Mouse (Mus musculus) CH12.LX (cell line): ENCODE results near the gene Cryzl1. TPM values are rescaled to one million over a fixed set of nuclear protein-coding genes. Genes with fewer than 3 reads are reported as not detected.

Source experiments
- DNase-seq: peaks from one replicate; pipeline ENCODE4 v3.0.0-alpha.2; 2013; ENCODE audit errors: extremely low read depth
- H3K27ac ChIP-seq: 2 replicates; pipeline ENCODE4 v1.5.1; 2012; ENCODE audit warnings: low read depth, mild to moderate bottlenecking, control low read depth, moderate library complexity; ENCODE audit not compliant: insufficient read depth
- H3K27me3 ChIP-seq: replicated peaks from 2 replicates; pipeline ENCODE3; 2012; ENCODE audit warnings: inconsistent platforms
- H3K36me3 ChIP-seq, 2 experiments: replicated peaks in 1 of 2; 2 replicates each; pipeline versions ENCODE3 to v1.6.1; 2012; ENCODE audit warnings: inconsistent platforms in 1 of 2, low read length in 1 of 2, mild to moderate bottlenecking in 1 of 2, mixed read lengths in 1 of 2, moderate library complexity in 1 of 2; ENCODE audit not compliant: control insufficient read depth in 1 of 2, insufficient read depth in 1 of 2
- H3K4me1 ChIP-seq, 2 experiments: 2 replicates each; pipeline ENCODE4 v1.6.1; 2012; ENCODE audit warnings: inconsistent platforms in 1 of 2, moderate library complexity in 1 of 2; ENCODE audit not compliant: insufficient read depth in 2 of 2, control insufficient read depth in 1 of 2
- H3K4me2 ChIP-seq: 2 replicates; pipeline ENCODE4 v1.6.1; 2012; ENCODE audit warnings: low read depth, mild to moderate bottlenecking, control low read depth; ENCODE audit not compliant: poor library complexity, insufficient read depth, severe bottlenecking
- H3K4me3 ChIP-seq, 3 experiments: fragments of 150-350 bp in 1 of 3; sonication (generic) in 1 of 3; replicated peaks in 1 of 3; 2 replicates each; pipeline versions ENCODE3 to v1.5.1; 2011 to 2012; ENCODE audit warnings: low read depth in 2 of 3, low read length in 2 of 3, mild to moderate bottlenecking in 2 of 3, moderate library complexity in 2 of 3, control low read depth in 1 of 3, improper control_type of control experiment in 1 of 3, inconsistent platforms in 1 of 3, mixed read lengths in 1 of 3; ENCODE audit not compliant: poor library complexity in 1 of 3
- H3K79me2 ChIP-seq: replicated peaks from 2 replicates; pipeline ENCODE4 v1.6.1; 2012; ENCODE audit warnings: mild to moderate bottlenecking, moderate library complexity; ENCODE audit not compliant: control insufficient read depth, poor library complexity, insufficient read depth, severe bottlenecking; ENCODE audit errors: extremely low read depth
- H3K9ac ChIP-seq: 2 replicates; pipeline ENCODE4 v1.6.1; 2012; ENCODE audit warnings: low read depth, mild to moderate bottlenecking, control low read depth, moderate library complexity; ENCODE audit not compliant: insufficient read depth
- H3K9me3 ChIP-seq: replicated peaks from 2 replicates; pipeline ENCODE3; 2012; ENCODE audit warnings: low read length, inconsistent platforms, mixed read lengths
- BHLHE40 ChIP-seq: IDR thresholded peaks from 2 replicates; pipeline ENCODE4 v1.6.1; 2011; ENCODE audit warnings: mild to moderate bottlenecking, low read depth, low read length, improper control_type of control experiment
- CHD1 ChIP-seq: IDR thresholded peaks from 2 replicates; pipeline ENCODE4 v1.6.1; 2012; ENCODE audit warnings: low read depth, low read length, improper control_type of control experiment, inconsistent platforms
- CHD2 ChIP-seq: IDR thresholded peaks from 2 replicates; pipeline ENCODE4 v1.6.1; 2011; ENCODE audit warnings: low read length, improper control_type of control experiment
- CTCF ChIP-seq, 2 experiments: IDR thresholded peaks in 1 of 2; conservative IDR thresholded peaks in 1 of 2; 2 replicates each; pipeline ENCODE4 v1.5.1; 2011 to 2012; ENCODE audit warnings: low read depth in 2 of 2, low read length in 2 of 2, improper control_type of control experiment in 1 of 2, inconsistent platforms in 1 of 2, mild to moderate bottlenecking in 1 of 2, moderate library complexity in 1 of 2
- E2F4 ChIP-seq: IDR thresholded peaks from 2 replicates; pipeline ENCODE4 v1.6.1; 2011; ENCODE audit warnings: low read depth, low read length, improper control_type of control experiment; ENCODE audit not compliant: insufficient replicate concordance
- ELF1 ChIP-seq: IDR thresholded peaks from 2 replicates; pipeline ENCODE4 v1.6.1; 2014; ENCODE audit warnings: low read depth, mild to moderate bottlenecking, inconsistent platforms, low read length, improper control_type of control experiment
- EP300 ChIP-seq: IDR thresholded peaks from 2 replicates; pipeline ENCODE4 v1.6.1; 2011; ENCODE audit warnings: low read length, improper control_type of control experiment
- ETS1 ChIP-seq: conservative IDR thresholded peaks from 2 replicates; pipeline ENCODE4 v1.6.1; 2012; ENCODE audit warnings: low read depth, mild to moderate bottlenecking, inconsistent platforms, low read length, improper control_type of control experiment, moderate library complexity
- GABPA ChIP-seq: IDR thresholded peaks from 2 replicates; pipeline ENCODE4 v1.6.1; 2012; ENCODE audit warnings: low read depth, low read length, improper control_type of control experiment, inconsistent platforms; ENCODE audit not compliant: insufficient replicate concordance
- HCFC1 ChIP-seq: IDR thresholded peaks from 2 replicates; pipeline ENCODE4 v1.6.1; 2012; ENCODE audit warnings: low read depth, mild to moderate bottlenecking, inconsistent platforms, low read length, improper control_type of control experiment
- IRF4 ChIP-seq: IDR thresholded peaks from 2 replicates; pipeline ENCODE4 v1.6.1; 2014; ENCODE audit warnings: low read depth, mild to moderate bottlenecking, inconsistent platforms, low read length, improper control_type of control experiment
- JUN ChIP-seq: IDR thresholded peaks from 2 replicates; pipeline ENCODE4 v1.6.1; 2011; ENCODE audit warnings: low read depth, mild to moderate bottlenecking, low read length, improper control_type of control experiment, moderate library complexity; ENCODE audit not compliant: insufficient read depth
- JUND ChIP-seq: conservative IDR thresholded peaks from 2 replicates; pipeline ENCODE4 v1.6.1; 2011; ENCODE audit warnings: low read depth, low read length, improper control_type of control experiment
- KAT2A ChIP-seq: IDR thresholded peaks from 2 replicates; pipeline ENCODE4 v1.6.1; 2012; ENCODE audit warnings: low read length, improper control_type of control experiment, inconsistent platforms; ENCODE audit not compliant: insufficient replicate concordance
- MAFK ChIP-seq: IDR thresholded peaks from 2 replicates; pipeline ENCODE4 v1.6.1; 2011; ENCODE audit warnings: low read length, improper control_type of control experiment; ENCODE audit not compliant: insufficient replicate concordance
- MAX ChIP-seq: IDR thresholded peaks from 2 replicates; pipeline ENCODE4 v1.6.1; 2011; ENCODE audit warnings: low read length, improper control_type of control experiment
- MAZ ChIP-seq: IDR thresholded peaks from 2 replicates; pipeline ENCODE4 v1.6.1; 2012; ENCODE audit warnings: low read depth, mild to moderate bottlenecking, inconsistent platforms, low read length, improper control_type of control experiment, moderate library complexity
- MEF2A ChIP-seq: IDR thresholded peaks from 2 replicates; pipeline ENCODE4 v1.6.1; 2014; ENCODE audit warnings: low read depth, mild to moderate bottlenecking, inconsistent platforms, low read length, improper control_type of control experiment, borderline replicate concordance
- MXI1 ChIP-seq: IDR thresholded peaks from 2 replicates; pipeline ENCODE4 v1.6.1; 2011; ENCODE audit warnings: mild to moderate bottlenecking, low read depth, low read length, improper control_type of control experiment
- MYC ChIP-seq: IDR thresholded peaks from 2 replicates; pipeline ENCODE4 v1.6.1; 2011; ENCODE audit warnings: low read depth, mild to moderate bottlenecking, improper control_type of control experiment, low read length
- NELFE ChIP-seq: IDR thresholded peaks from 2 replicates; pipeline ENCODE4 v1.6.1; 2011; ENCODE audit warnings: low read depth, low read length, improper control_type of control experiment
- NRF1 ChIP-seq: IDR thresholded peaks from 2 replicates; pipeline ENCODE4 v1.6.1; 2014; ENCODE audit warnings: low read depth, mild to moderate bottlenecking, inconsistent platforms, low read length, improper control_type of control experiment, moderate library complexity
- PAX5 ChIP-seq: IDR thresholded peaks from 2 replicates; pipeline ENCODE4 v1.6.1; 2012; ENCODE audit warnings: low read length, inconsistent platforms, mixed read lengths
- POLR2A ChIP-seq: IDR thresholded peaks from 2 replicates; pipeline ENCODE4 v1.6.1; 2011; ENCODE audit warnings: low read depth, mild to moderate bottlenecking, improper control_type of control experiment, low read length
- POLR2AphosphoS2 ChIP-seq: IDR thresholded peaks from 2 replicates; pipeline ENCODE4 v1.6.1; 2011; ENCODE audit warnings: low read depth, low read length, improper control_type of control experiment
- RAD21 ChIP-seq: IDR thresholded peaks from 2 replicates; pipeline ENCODE4 v1.6.1; 2011; ENCODE audit warnings: low read depth, mild to moderate bottlenecking, low read length, improper control_type of control experiment, moderate library complexity
- RCOR1 ChIP-seq: conservative IDR thresholded peaks from 2 replicates; pipeline ENCODE4 v1.6.1; 2012; ENCODE audit warnings: low read depth, mild to moderate bottlenecking, inconsistent platforms, low read length, improper control_type of control experiment
- SIN3A ChIP-seq: IDR thresholded peaks from 2 replicates; pipeline ENCODE4 v1.6.1; 2012; ENCODE audit warnings: low read length, improper control_type of control experiment, inconsistent platforms
- SMC3 ChIP-seq: IDR thresholded peaks from 2 replicates; pipeline ENCODE4 v1.6.1; 2011; ENCODE audit warnings: low read depth, low read length, improper control_type of control experiment
- TBP ChIP-seq: conservative IDR thresholded peaks from 2 replicates; pipeline ENCODE4 v1.6.1; 2011; ENCODE audit warnings: low read depth, low read length, improper control_type of control experiment
- TCF12 ChIP-seq: IDR thresholded peaks from 2 replicates; pipeline ENCODE4 v1.6.1; 2014; ENCODE audit warnings: low read depth, mild to moderate bottlenecking, inconsistent platforms, low read length, improper control_type of control experiment
- UBTF ChIP-seq: IDR thresholded peaks from 2 replicates; pipeline ENCODE4 v1.6.1; 2012; ENCODE audit warnings: low read depth, mild to moderate bottlenecking, inconsistent platforms, low read length, improper control_type of control experiment, moderate library complexity
- USF1 ChIP-seq: IDR thresholded peaks from 2 replicates; pipeline ENCODE4 v1.6.1; 2014; ENCODE audit warnings: low read depth, mild to moderate bottlenecking, inconsistent platforms, low read length, improper control_type of control experiment
- USF2 ChIP-seq: conservative IDR thresholded peaks from 2 replicates; pipeline ENCODE4 v1.6.1; 2011; ENCODE audit warnings: low read depth, low read length, improper control_type of control experiment
- ZC3H11A ChIP-seq: IDR thresholded peaks from 2 replicates; pipeline ENCODE4 v1.6.1; 2012; ENCODE audit warnings: low read depth, mild to moderate bottlenecking, inconsistent platforms, low read length, improper control_type of control experiment
- ZKSCAN1 ChIP-seq: IDR thresholded peaks from 2 replicates; pipeline ENCODE4 v1.6.1; 2012; ENCODE audit warnings: low read depth, inconsistent platforms, low read length, improper control_type of control experiment, borderline replicate concordance
- ZMIZ1 ChIP-seq: IDR thresholded peaks from 2 replicates; pipeline ENCODE4 v1.6.1; 2012; ENCODE audit warnings: low read depth, mild to moderate bottlenecking, inconsistent platforms, low read length, improper control_type of control experiment
- ZNF384 ChIP-seq: IDR thresholded peaks from 2 replicates; pipeline ENCODE4 v1.6.1; 2012; ENCODE audit warnings: low read depth, low read length, improper control_type of control experiment, inconsistent platforms
- dilution Hi-C: fragments of 300-500 bp; cut with MboI; formaldehyde crosslinking; loops from 2 replicates; pipeline ENCODE4 v1.14.3; 2020; ENCODE audit warnings: low sequenced_read_pairs; ENCODE audit not compliant: extremely low pct_unique_long_range_greater_than_20kb, extremely low pct_ligation_motif_present
- in situ Hi-C: fragments of 300-500 bp; cut with MboI; formaldehyde crosslinking; loops from 3 replicates; pipeline ENCODE4 v1.14.3; 2019; ENCODE audit warnings: low sequenced_read_pairs, low pct_ligation_motif_present, low pct_unique_long_range_greater_than_20kb, mixed read lengths
- polyA plus RNA-seq: library from polyadenylated mRNA; unstranded; fragments of >175 nt; gene quantifications from 2 replicates; pipeline ENCODE4 v1.2.1, GENCODE M21; 2012; ENCODE audit warnings: low read depth; ENCODE audit not compliant: insufficient read length
- total RNA-seq, 2 experiments: library from RNA; depleted of rRNA; stranded (reverse); fragments of 300-350 nt in 1 of 2; fragments of >200 nt in 1 of 2; gene quantifications; 2 replicates each; pipeline ENCODE4 v1.2.3; 2012 to 2014

Cryzl1 gene
- total and polyA plus RNA-seq, 3 experiments = 105 to 115 (median 111) TPM

GRCm38 (mm10) chr16:91694455-91695084, 34.2 kb downstream of the Cryzl1 start:
- H3K27ac ChIP-seq = no peak overlapping the region
- H3K9ac ChIP-seq = no peak overlapping the region
- in situ Hi-C loops (no loop called here), dilution Hi-C loops (no loop called here)
- H3K27me3 ChIP-seq = no peaks in the 10 kb centered on the region
- no peak overlapping the region for H3K4me3 ChIP-seq
- H3K9me3 ChIP-seq = peaks cover 5% of the 10 kb centered on the region
- H3K4me2 ChIP-seq = no peak overlapping the region
- peaks cover 3 to 29% of the 10 kb centered on the region in 2 experiments; a peak in 2 of 4 replicates for H3K4me1 ChIP-seq
- TF ChIP-seq CTCF (conservative IDR thresholded peaks at IDR 0.05 in 1 of 2, IDR thresholded peaks at IDR 0.05 in 1 of 2; ENCODE audit: low read depth in 2 of 2, low read length in 2 of 2) = peak; percentile 81 to 99
- 0 out of 2 replicates have a peak, but pooled peaks have one; percentile 21 for TF ChIP-seq POLR2A
- no peak for TF ChIP-seq ELF1
- TF ChIP-seq RAD21 = peak; percentile 86
- no peak for TF ChIP-seq MAZ
- TF ChIP-seq CHD1 = no peak
- TF ChIP-seq ETS1 = no peak
- no peak for TF ChIP-seq MAX
- TF ChIP-seq ZC3H11A = no peak
- no peak for TF ChIP-seq HCFC1
- TF ChIP-seq GABPA = no peak
- TF ChIP-seq ZKSCAN1 = no peak
- TF ChIP-seq JUN = no peak
- peak; percentile 76 for TF ChIP-seq BHLHE40
- TF ChIP-seq USF1 = no peak
- TF ChIP-seq EP300 = no peak
- no peak for TF ChIP-seq ZMIZ1
- TF ChIP-seq MXI1 = no peak; the same call in 1 of the 2 replicates
- TF ChIP-seq NELFE = peak; percentile 58; the same call in 1 of the 2 replicates
- TF ChIP-seq ZNF384 = no peak
- TF ChIP-seq IRF4 = peak; percentile 35; the same call in 1 of the 2 replicates
- no peak for TF ChIP-seq E2F4
- 0 out of 2 replicates have a peak, but pooled peaks have one; percentile 11 for TF ChIP-seq MEF2A
- no peak for TF ChIP-seq SIN3A
- TF ChIP-seq CHD2 = no peak
- no peak for TF ChIP-seq TBP
- peak; percentile 23; the same call in 1 of the 2 replicates for TF ChIP-seq TCF12
- no peak for TF ChIP-seq USF2
- no peak for TF ChIP-seq POLR2AphosphoS2
- no peak for TF ChIP-seq RCOR1
- TF ChIP-seq NRF1 = no peak
- TF ChIP-seq UBTF = no peak
- TF ChIP-seq MYC = 0 out of 2 replicates have a peak, but pooled peaks have one; percentile 57
- TF ChIP-seq MAFK = no peak; the same call in 1 of the 2 replicates
- peak; percentile 25; the same call in 1 of the 2 replicates for TF ChIP-seq JUND
- peak; percentile 86 for TF ChIP-seq SMC3
- TF ChIP-seq PAX5 = no peak
- TF ChIP-seq KAT2A = no peak
- peaks cover 2% of the 10 kb centered on the region; the same call in 1 of the 2 replicates for H3K79me2 ChIP-seq
- DNase-seq = peak; percentile 81
- H3K36me3 ChIP-seq = peaks cover 61 to 78% of the 10 kb centered on the region in 2 experiments
